Mouse (Mus musculus) hindbrain, embryonic 10.5 days (tissue): Measurements from ENCODE around the gene Mpl. TPM values are rescaled to one million over a fixed set of nuclear protein-coding genes. Genes with fewer than 3 reads are reported as not detected.

Source experiments
- DNase-seq: peaks from one replicate; pipeline ENCODE4 v3.0.0-alpha.2; 2017; ENCODE audit warnings: low spot score
- H3K27ac ChIP-seq: fragments of 300-500 bp; sonication (generic); 2 replicates; pipeline ENCODE4 v1.5.1; 2016; ENCODE audit warnings: mild to moderate bottlenecking, moderate library complexity
- H3K27me3 ChIP-seq: fragments of 300-500 bp; sonication (generic); 2 replicates; pipeline ENCODE4 v1.6.1; 2016; ENCODE audit warnings: mild to moderate bottlenecking; ENCODE audit not compliant: poor library complexity, insufficient read depth, severe bottlenecking
- H3K36me3 ChIP-seq: fragments of 300-500 bp; sonication (generic); 2 replicates; pipeline ENCODE4 v1.6.1; 2016; ENCODE audit warnings: mild to moderate bottlenecking, moderate library complexity
- H3K4me1 ChIP-seq: fragments of 300-500 bp; sonication (generic); replicated peaks from 2 replicates; pipeline ENCODE4 v1.6.1; 2016; ENCODE audit warnings: mild to moderate bottlenecking
- H3K4me3 ChIP-seq: fragments of 300-500 bp; sonication (generic); 2 replicates; pipeline ENCODE4 v1.5.1; 2016; ENCODE audit warnings: mild to moderate bottlenecking, moderate library complexity
- H3K9me3 ChIP-seq: fragments of 300-500 bp; sonication (generic); 2 replicates; pipeline ENCODE4 v1.6.1; 2016; ENCODE audit warnings: mild to moderate bottlenecking, moderate library complexity
- WGBS: fragments of 180-500 bp; shearing (Covaris S2); methylation state at CpG from one replicate; pipeline ENCODE4 v1.1.7; 2016; 5-methylcytosine and 5-hydroxymethylcytosine counted together
- polyA plus RNA-seq: library from polyadenylated mRNA; unstranded; fragments of >200 nt; fragmentation: Nextera tagmentation; extraction: Ambion mirVana; gene quantifications from 2 replicates; pipeline ENCODE4 v1.2.1, GENCODE M21; 2016

The Mpl gene
- 1.2 and 1.3 TPM in 2 replicates for polyA plus RNA-seq

DNA sequence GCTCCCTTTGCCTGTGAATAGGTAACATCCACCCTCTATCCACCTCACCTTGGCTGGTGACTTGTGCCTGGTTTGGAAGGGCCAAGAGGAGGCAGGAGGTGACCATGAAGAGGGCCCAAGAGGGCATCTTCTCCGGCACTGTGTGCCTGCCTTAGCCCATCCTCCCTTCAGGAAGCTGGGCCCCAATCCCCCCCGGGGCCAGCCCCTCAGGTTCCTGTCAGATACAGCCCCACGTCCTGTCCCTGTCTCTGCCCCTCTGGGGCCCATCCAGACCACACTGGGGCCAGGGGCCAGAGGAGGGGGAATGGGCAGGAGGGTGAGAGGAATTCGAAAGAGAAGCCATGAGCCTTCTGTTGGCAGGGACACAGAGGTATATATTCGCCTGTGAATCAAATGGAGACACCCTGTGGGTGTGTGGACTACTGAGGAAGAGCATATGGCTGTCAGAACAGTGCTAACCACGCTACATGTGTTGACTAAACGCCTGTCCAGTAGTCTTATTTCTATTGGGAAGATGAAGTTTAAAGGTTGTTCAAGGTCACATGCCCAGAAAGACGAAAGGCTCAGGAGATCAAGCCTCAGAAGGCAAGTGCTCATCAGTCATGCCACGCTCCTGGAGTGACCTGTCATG lies at the start of gene Mpl:
Mpl (minus strand) TSS at position 169 of the 631 bp plus-strand sequence.
- 75% methylated on average over 9 of the region's 9 CpGs for WGBS
- Histone ChIP-seq H3K4me1 (0 out of 2 replicates have a peak, but pooled peaks cover 4% of the 10 kb centered on the region), H3K27ac (no peak within 1 kb of the TSS), H3K36me3 (no peaks in the 10 kb centered on the region), H3K4me3 (no peak within 1 kb of the TSS), H3K27me3 (no peaks in the 10 kb centered on the region), H3K9me3 (no peaks in the 10 kb centered on the region)
- no peak for DNase-seq

DNA sequence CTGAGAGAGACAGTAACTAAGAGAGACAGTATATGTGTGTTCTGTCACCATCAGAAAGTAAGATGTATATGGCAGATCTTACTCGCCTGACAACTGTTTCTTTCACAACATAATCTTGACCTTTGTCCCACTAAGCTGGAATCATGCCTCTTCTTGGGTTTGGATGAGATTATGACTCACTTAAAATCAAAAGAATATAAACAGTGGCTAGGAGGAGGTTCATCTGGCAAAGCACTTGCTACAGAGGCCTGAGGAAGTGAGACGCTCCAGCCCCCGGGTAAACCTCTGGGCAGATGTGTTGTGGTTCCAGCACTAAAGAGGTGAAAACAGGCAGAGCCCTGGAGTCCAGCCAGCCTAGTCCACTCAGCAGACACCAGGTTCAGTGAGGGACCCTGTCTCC lies 48.2 kb upstream of the Mpl start:
- no peak overlapping the region for H3K27ac ChIP-seq
- no peak overlapping the region for H3K4me3 ChIP-seq
- H3K27me3 ChIP-seq, result no peaks in the 10 kb centered on the region
- 88% methylated on average over 3 of the region's 3 CpGs for WGBS
- no peaks in the 10 kb centered on the region for H3K9me3 ChIP-seq
- peaks cover 9% of the 10 kb centered on the region for H3K4me1 ChIP-seq
- DNase-seq, result no peak
- H3K36me3 ChIP-seq, result no peaks in the 10 kb centered on the region

DNA sequence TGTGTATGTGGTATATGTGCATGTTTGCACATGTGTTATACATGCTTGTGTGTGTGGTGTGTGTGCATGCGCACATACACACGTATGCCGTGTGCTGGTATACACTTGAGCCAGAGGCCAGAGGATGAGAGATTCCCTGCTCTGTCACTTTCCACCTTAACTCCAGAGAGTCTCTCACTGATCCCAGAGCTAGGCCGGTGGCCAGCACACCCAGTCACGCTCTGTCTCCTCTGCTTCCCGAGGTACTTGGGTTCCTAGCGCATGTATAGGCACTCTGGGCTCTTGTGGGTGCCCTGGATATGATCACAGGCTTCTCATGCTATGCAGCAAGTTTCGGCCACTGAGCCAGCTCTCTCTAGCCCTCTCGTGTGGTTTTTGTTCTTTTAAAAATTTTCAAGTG lies 43.5 kb upstream of the Mpl start:
- 73% methylated on average over 9 of the region's 9 CpGs for WGBS
- peaks cover 9% of the 10 kb centered on the region; the same call in 1 of the 2 replicates for H3K4me1 ChIP-seq
- no peaks in the 10 kb centered on the region for H3K36me3 ChIP-seq
- H3K9me3 ChIP-seq, result no peaks in the 10 kb centered on the region
- H3K27ac ChIP-seq, result no peak overlapping the region
- no peak overlapping the region for H3K4me3 ChIP-seq
- H3K27me3 ChIP-seq, result no peaks in the 10 kb centered on the region
- no peak for DNase-seq

DNA sequence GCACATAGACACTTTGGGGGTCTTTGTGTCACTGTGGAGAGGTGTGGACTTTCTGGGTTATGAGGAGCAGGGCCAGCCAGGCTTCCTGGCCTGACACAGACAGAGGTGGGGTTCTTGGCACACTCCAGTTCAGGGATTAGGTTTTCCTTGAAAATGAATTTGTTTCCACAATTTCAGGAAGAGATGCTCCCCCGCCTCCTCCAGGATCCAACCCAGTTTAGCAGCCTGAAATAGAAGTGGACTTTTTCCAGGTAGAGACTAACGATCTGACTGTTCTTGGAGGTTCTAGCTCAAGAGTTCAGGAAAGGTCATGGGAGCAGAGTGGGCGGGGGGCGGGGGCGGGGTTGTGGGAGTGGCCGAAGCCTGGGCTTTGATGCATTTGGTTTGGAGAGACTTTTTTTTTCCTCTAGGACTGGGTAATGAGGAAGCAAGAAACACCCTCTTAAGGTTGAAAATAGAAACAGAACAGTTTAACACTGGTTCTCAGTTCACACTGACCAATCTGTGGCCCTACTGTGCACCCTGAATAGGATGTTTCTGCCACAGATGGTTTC lies 42.9 kb upstream of the Mpl start:
- Histone ChIP-seq H3K27me3 (no peaks in the 10 kb centered on the region), H3K27ac (no peak overlapping the region), H3K36me3 (no peaks in the 10 kb centered on the region), H3K9me3 (no peaks in the 10 kb centered on the region), H3K4me1 (peaks cover 9% of the 10 kb centered on the region; the same call in 1 of the 2 replicates), H3K4me3 (no peak overlapping the region)
- no peak for DNase-seq
- 44% methylated on average over 6 of the region's 6 CpGs for WGBS

DNA sequence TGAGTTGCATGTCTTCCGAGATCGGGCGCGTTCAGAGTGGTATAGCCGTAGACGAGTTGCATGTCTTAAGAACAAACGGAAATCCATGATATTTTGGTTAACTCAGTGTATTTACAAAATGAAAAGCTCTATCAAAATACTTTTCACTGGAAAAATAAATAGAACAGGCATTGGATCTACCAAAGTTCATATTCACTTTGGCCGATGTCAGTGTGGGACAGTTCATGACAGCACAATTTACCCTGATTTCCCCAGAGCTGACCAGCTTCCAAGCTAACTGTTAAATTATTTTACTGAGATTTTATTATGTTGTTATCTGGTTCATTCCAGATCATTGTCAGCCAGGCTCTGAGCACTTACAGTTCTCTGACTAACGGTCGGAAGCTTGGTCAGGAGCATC lies 33.1 kb upstream of the Mpl start:
- no peaks in the 10 kb centered on the region for H3K9me3 ChIP-seq
- no peak for DNase-seq
- no peak overlapping the region for H3K27ac ChIP-seq
- H3K36me3 ChIP-seq, result no peaks in the 10 kb centered on the region
- H3K4me1 ChIP-seq, result peaks cover 10% of the 10 kb centered on the region; the same call in 1 of the 2 replicates
- WGBS, result 91% methylated on average over 10 of the region's 10 CpGs
- H3K27me3 ChIP-seq, result no peaks in the 10 kb centered on the region
- no peak overlapping the region for H3K4me3 ChIP-seq

DNA sequence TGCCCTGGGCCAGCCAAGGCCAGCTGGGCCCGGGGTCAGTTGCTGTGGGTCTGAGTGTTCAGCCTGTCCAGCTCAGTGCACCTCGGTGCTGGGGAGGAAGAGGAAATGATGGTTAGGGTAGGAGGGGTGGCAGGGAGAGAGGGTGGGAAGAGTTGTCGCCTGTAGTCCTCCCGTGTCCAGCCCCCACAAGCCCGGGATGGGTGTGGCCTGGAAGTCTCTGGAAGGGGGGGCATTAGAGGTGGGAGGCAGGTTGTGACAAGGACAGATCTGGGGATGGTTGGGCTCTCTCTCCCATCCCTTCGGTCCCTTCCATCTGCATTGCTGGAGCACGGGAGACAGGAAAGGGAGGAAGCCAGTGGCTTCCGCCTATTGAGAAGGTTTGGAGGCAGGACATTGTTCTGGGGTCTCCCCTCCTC lies 32.4 kb upstream of the Mpl start, which contains the start of gene Tie1:
Tie1 (minus strand) TSS at position 345 of the 416 bp plus-strand sequence.
- no peaks in the 10 kb centered on the region for H3K36me3 ChIP-seq
- WGBS, result 83% methylated on average over 8 of the region's 8 CpGs
- H3K4me1 ChIP-seq, result peaks cover 14% of the 10 kb centered on the region; the same call in 1 of the 2 replicates
- no peaks in the 10 kb centered on the region for H3K27me3 ChIP-seq
- no peaks in the 10 kb centered on the region for H3K9me3 ChIP-seq
- DNase-seq, result no peak
- no peak within 1 kb of the TSS for H3K27ac ChIP-seq
- no peak within 1 kb of the TSS for H3K4me3 ChIP-seq

DNA sequence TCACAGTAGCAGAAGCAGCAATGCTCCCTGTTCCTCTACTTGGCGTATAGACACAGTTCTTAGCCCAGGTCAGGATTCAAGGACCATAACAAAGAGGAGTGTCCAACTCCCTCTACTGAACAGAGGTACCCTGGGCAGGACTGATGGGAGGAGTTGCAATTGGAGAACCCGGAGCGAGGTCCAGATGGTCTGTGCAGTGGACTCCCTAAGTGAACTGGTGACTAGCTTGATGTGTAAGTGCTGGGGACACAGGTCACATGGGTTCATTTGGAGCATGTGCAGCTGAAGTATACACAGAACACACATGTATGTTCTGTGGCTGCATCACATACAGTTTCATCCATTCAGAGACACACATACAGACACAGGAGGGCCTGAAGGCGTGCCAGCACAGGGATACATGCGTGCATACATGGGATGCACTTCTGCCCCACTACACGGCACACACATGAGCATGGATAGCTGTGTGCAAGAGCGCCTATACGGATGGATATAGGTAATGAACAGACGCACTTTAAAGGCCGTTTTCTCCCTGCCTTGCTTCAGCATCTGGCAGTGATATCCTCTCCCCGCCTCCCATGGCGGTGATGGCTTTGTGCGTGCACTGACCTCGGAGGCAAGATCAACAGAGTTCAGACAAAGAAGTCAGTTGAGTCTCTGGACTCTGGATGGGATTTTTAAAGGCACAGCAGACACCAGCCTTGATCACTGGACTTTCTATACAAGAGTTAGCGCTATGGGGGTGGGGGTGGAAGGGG lies 19.6 kb upstream of the Mpl start:
- Histone ChIP-seq H3K36me3 (no peaks in the 10 kb centered on the region), H3K27ac (peak overlapping the region; percentile 84), H3K4me3 (no peak overlapping the region), H3K4me1 (peaks cover 33% of the 10 kb centered on the region), H3K27me3 (no peaks in the 10 kb centered on the region), H3K9me3 (no peaks in the 10 kb centered on the region)
- 34% methylated on average over 15 of the region's 15 CpGs for WGBS
- peak; percentile 65 for DNase-seq

DNA sequence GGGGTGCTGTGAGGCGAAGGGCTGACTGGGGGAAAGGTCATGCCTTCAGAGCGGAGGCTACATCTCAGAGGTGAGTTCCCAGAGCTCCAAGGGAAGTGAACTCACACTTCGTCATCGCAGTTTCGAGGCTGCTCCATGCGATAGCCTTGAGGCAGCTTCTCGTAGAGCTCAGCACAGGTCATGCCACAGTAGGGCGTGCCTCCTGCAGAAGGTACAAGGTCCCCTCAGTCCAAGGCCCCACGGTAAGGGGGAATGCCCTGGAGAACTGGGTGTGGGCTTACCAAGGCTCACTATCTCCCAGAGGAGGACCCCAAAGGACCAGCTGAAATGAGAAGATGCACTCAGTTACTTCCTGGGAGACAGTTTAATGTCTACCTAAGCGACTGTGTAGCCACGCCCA lies 15.4 kb upstream of the Mpl start:
- DNase-seq, result no peak
- Histone ChIP-seq H3K36me3 (no peaks in the 10 kb centered on the region), H3K4me1 (peaks cover 29% of the 10 kb centered on the region), H3K27me3 (no peaks in the 10 kb centered on the region), H3K9me3 (0 out of 2 replicates have a peak, but pooled peaks cover 7% of the 10 kb centered on the region), H3K4me3 (no peak overlapping the region), H3K27ac (no peak overlapping the region; the same call in 1 of the 2 replicates)
- 87% methylated on average over 11 of the region's 11 CpGs for WGBS

DNA sequence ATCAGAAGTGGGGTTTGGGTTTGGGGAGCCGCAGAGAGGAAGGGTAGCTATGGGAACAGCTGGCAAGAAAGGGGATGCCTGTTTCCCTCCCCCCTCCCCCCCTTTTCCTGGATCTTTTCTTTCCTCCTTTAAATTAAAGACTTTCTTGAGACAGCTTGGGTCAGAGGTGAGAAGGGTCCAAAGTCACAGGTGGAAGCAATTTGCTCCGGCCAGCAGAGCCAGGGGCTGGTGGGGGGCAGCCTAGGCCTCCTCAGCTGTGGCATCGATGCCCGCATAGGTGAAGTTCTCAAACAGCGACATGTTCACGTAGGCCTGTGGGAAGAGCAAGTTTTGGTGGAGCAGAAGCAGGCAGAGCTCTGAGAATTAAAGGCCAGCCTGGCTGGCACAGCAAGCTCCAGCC lies 14.0 kb upstream of the Mpl start:
- Histone ChIP-seq H3K9me3 (0 out of 2 replicates have a peak, but pooled peaks cover 7% of the 10 kb centered on the region), H3K27me3 (no peaks in the 10 kb centered on the region), H3K27ac (peak overlapping the region; percentile 64), H3K4me3 (no peak overlapping the region), H3K4me1 (peaks cover 15% of the 10 kb centered on the region), H3K36me3 (no peaks in the 10 kb centered on the region)
- whole genome bisulfite sequencing, result 70% methylated on average over 6 of the region's 6 CpGs
- DNase-seq, result peak; percentile 48

DNA sequence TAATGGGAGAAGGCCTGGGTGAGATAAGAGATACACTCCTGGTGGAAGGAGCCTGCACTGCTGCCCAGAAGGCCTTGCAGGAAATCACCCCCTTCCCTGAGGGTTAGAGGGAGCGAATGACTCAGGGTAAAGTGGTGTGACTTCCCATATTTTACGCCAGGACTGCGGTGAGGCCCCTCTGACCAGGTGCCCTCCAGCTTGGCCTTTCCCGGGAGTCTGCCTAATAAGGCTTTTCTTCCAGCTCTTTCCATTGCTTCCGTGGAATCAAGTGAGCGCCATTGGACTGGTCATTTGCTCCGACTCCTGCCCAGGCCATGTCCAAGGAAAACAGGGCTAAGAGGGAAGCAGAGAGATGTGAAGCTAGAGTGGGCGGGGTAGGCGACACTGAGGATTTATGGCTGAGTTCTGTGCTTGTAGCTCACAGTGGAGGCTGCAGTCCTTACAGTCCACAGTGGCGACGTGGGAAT lies 8.4 kb upstream of the Mpl start:
- no peaks in the 10 kb centered on the region for H3K36me3 ChIP-seq
- DNase-seq, result peak; percentile 18
- H3K4me1 ChIP-seq, result peaks cover 13% of the 10 kb centered on the region; the same call in 1 of the 2 replicates
- no peak overlapping the region for H3K4me3 ChIP-seq
- WGBS, result 67% methylated on average over 11 of the region's 11 CpGs
- H3K9me3 ChIP-seq, result 0 out of 2 replicates have a peak, but pooled peaks cover 7% of the 10 kb centered on the region
- no peak overlapping the region for H3K27ac ChIP-seq
- no peaks in the 10 kb centered on the region for H3K27me3 ChIP-seq

DNA sequence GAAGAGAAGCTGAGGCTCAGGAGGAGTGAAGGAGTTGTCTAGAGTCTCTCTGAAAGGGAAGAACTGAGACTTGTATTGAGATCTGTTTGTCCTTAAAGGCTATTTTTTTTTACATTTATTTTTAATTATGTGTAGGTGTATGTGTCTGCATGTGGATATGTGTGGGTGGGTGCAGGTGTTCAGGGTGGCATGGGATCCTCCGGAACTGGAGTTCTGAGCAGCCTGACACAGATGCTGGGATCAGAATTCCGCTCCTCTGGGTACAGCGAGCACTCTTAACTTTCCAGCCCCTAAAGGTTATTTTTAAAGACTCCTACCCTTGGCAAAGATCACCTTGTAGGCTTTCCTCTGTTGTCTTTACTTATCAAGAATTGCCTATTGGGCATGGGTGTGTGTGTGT lies 7.6 kb upstream of the Mpl start:
- Histone ChIP-seq H3K36me3 (no peaks in the 10 kb centered on the region), H3K4me1 (peaks cover 9% of the 10 kb centered on the region; the same call in 1 of the 2 replicates), H3K4me3 (no peak overlapping the region), H3K27ac (peak overlapping the region; percentile 31; the same call in 1 of the 2 replicates), H3K9me3 (0 out of 2 replicates have a peak, but pooled peaks cover 7% of the 10 kb centered on the region), H3K27me3 (no peaks in the 10 kb centered on the region)
- 94% methylated on average over 3 of the region's 3 CpGs for WGBS
- no peak for DNase-seq

DNA sequence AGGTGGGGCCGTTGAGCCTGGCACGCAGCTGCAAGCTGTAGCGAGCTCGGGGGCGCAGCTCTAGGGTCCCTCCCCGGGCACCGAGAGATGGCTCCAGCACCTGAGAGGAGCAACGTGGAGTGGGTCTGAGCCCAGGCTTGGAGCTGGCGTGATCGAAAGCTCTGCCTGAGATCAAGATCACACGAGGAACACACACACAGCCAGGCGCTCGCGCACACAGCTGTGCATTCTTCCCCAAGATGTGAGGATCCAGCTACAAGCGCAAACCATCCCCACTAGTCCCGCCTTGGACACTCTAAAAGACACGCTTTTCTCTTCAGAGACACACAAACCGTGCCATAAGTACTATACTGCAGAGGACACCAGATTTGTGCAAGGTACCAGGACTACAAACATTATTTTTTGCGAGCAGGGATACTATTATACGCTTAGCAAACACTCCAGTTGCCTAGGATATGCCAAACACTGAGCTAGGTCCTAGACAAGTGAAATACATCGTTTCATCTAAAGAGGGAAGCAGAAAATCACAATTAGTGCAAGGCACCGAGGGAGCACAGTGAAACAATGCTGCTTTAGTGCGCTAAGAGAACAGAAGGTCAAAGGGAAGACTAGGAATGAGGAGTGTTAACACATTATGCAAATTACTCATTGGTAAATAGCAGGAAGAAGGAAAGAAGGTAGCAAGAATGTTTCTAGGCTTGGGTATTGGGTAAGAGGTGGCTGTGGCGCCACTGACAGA lies 10.7 kb downstream of the Mpl start:
- Histone ChIP-seq H3K9me3 (no peaks in the 10 kb centered on the region), H3K4me1 (peaks cover 18% of the 10 kb centered on the region), H3K4me3 (peak overlapping the region; percentile 59), H3K36me3 (no peaks in the 10 kb centered on the region), H3K27ac (peak overlapping the region; percentile 85), H3K27me3 (no peaks in the 10 kb centered on the region)
- WGBS, result 23% methylated on average over 24 of the region's 24 CpGs
- DNase-seq, result peak; percentile 23
